Mouse (Mus musculus): ENCODE measurements around the gene Kif5a.

DNA sequence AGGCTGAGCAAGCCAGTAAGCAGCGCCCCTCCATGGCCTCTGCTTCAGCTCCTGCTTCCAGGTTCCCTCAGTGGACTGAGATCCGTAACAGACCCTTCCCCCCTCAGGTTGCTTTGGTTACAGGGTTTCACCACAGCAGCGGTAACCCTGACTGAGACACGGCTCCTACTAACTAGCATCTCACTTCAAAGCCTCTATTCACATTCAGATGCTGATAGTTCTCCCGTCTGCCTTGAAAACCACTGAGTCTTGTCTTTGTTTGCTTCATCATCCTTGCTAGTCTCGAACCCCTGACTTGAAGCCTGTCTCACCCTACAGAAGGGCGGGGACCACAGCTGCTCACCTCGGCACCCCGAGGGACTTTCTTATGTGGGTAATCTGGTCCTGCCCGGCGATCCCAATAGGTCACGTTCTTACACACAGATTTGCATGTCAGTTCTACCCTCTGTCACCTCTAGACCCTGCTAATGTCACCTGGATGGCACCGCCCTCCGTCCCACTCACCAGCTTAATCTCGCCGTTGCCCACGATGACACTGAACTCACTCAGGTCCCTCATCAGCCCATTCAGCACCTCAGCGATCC lies 24.8 kb downstream of the Kif5a start:
- no peak for TF ChIP-seq POLR2A (IDR thresholded peaks at IDR 0.05; ENCODE audit: insufficient read length, low read depth)
- TF ChIP-seq MYOG (IDR thresholded peaks at IDR 0.05; ENCODE audit: control insufficient read depth in 1 of 3, insufficient read depth in 1 of 3, insufficient read length in 2 of 3, low read depth in 2 of 3), result no peak
- TF ChIP-seq USF1 (IDR thresholded peaks at IDR 0.05; ENCODE audit: low read depth), result no peak
- TF ChIP-seq MAX (IDR thresholded peaks at IDR 0.05; ENCODE audit: low read depth), result no peak
- TF ChIP-seq REST (IDR thresholded peaks at IDR 0.05; ENCODE audit: insufficient read depth, insufficient read length), result no peak
- TF ChIP-seq TCF3 (IDR thresholded peaks at IDR 0.05; ENCODE audit: insufficient read length, low read depth), result no peak
